24 mouse cellular contexts compared by ENCODE assay signal in the genomic region with DNA sequence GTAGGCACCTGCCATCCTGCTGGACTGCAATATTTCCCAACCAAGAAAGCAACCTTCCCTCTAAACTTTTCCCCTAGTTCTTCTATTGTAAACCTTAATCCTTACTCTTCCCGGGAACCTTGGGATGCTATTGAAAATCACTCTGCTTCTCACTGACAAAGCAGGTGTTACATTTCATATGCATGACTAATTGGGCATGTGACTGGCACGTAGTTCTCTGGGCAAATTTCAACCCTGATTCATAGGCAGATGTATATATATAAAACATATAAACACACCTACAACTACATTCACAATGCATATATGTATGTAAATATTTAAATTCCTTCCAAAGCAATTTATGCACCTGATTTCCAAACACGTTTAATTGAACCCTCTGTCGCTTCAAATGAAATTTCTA.
DNase-seq lines count a peak whose midpoint lies in the region; TF ChIP-seq lines count a peak whose summit lies in the region.
"Had no signal": no experiment of that assay in that cellular context is flagged by ENCODE, and none has a peak within 500 bp of the region (broad histone marks: within the 10 kb centered on the region; RNA-seq: fewer than 3 reads in every experiment).

No protein-coding gene starts in this region.

- TF ChIP-seq CTCF in C2C12 (IDR thresholded peaks at IDR 0.05; ENCODE audit: control insufficient read depth, insufficient read depth, insufficient read length): no peak
- no peak for TF ChIP-seq CTCF in brain, embryonic 14.5 days (IDR thresholded peaks at IDR 0.05; ENCODE audit: borderline replicate concordance, extremely low read depth, insufficient read depth, insufficient read length)

- H3K79me2 ChIP-seq in C2C12 (ENCODE audit: control insufficient read depth, insufficient read depth): no peaks in the 10 kb centered on the region

- DNase-seq in kidney, adult 9 months: peak; percentile 58
- no peak for DNase-seq in kidney, adult 18-20 months
- peak; percentile 24 for DNase-seq in brain, embryonic 14.5 days (ENCODE audit: low read depth)
- DNase-seq in lung, postnatal 36 days: no peak
- DNase-seq in thymus, adult 18-20 months: no peak
- DNase-seq: adrenal gland, adult 8-10 months; adrenal gland, postnatal 14 days; adrenal gland, postnatal 36 days; cerebellum, adult 11 months; cerebellum, adult 18-20 months; cerebellum, adult 8-10 months; cerebellum, adult 9-11 months; cerebellum, postnatal 14 days; cerebellum, postnatal 36 days; embryo, embryonic 11 days had no signal

- TF ChIP-seq POLR2A in brain, embryonic 14.5 days (IDR thresholded peaks at IDR 0.05; ENCODE audit: borderline replicate concordance, extremely low read depth, insufficient read depth, insufficient read length, poor library complexity, severe bottlenecking): no peak

- no peak overlapping the region for H3K4me3 ChIP-seq in C2C12 (ENCODE audit: insufficient read depth, poor library complexity, severe bottlenecking)
- H3K4me3 ChIP-seq: embryonic facial prominence, embryonic 13.5 days; embryonic facial prominence, embryonic 15.5 days; erythroblast, embryonic 14.5 days; forebrain, embryonic 10.5 days; forebrain, embryonic 12.5 days had no signal

- no peak overlapping the region for H3ac ChIP-seq in C2C12 (ENCODE audit: control insufficient read depth, insufficient read length, low read depth)

- no peaks in the 10 kb centered on the region for H3K79me3 ChIP-seq in C2C12 (ENCODE audit: low read depth)

- H3K36me3 ChIP-seq in C2C12 (ENCODE audit: control insufficient read depth, insufficient read depth): no peaks in the 10 kb centered on the region
- H3K36me3 ChIP-seq: embryonic facial prominence, embryonic 13.5 days; embryonic facial prominence, embryonic 15.5 days; forebrain, embryonic 10.5 days; forebrain, embryonic 12.5 days; G1E had no signal

- no peaks in the 10 kb centered on the region for H3K27me3 ChIP-seq in C2C12 (ENCODE audit: control insufficient read depth, insufficient read depth, insufficient read length)
- H3K27me3 ChIP-seq: CH12.LX; embryonic facial prominence, embryonic 13.5 days; embryonic facial prominence, embryonic 15.5 days; Patski had no signal

TF ChIP-seq in C2C12, 6 proteins besides CTCF, POLR2A, EP300 and RAD21:
- peak; percentile 43 for TF ChIP-seq USF1 (IDR thresholded peaks at IDR 0.05; ENCODE audit: low read depth)
- TF ChIP-seq FOSL1 (IDR thresholded peaks at IDR 0.05; ENCODE audit: insufficient read depth, low read length, poor library complexity, severe bottlenecking): no peak
TF ChIP-seq in C2C12: peak in this region for 1.

Comparison
In these comparisons a context has a peak if more than half of its experiments do, and no peak if none do; other contexts are left out.
1. DNase-seq: peak in kidney, adult 9 months (single experiment) and brain, embryonic 14.5 days (single experiment); none in kidney, adult 18-20 months (single experiment), lung, postnatal 36 days (single experiment) and thymus, adult 18-20 months (0 of 2).